Mouse (Mus musculus) G1E-ER4 (cell line): ENCODE data around the gene Pcsk4. TPM values are rescaled to one million over a fixed set of nuclear protein-coding genes. Genes with fewer than 3 reads are reported as not detected.

Experiments used
- GATA1 ChIP-seq: IDR thresholded peaks from one replicate; pipeline ENCODE4 v1.8.0; 2012; ENCODE audit warnings: low read length, inconsistent platforms
- polyA plus RNA-seq: library from polyadenylated mRNA; stranded (reverse); fragments of >175 nt; gene quantifications from 2 replicates; pipeline ENCODE4 v1.2.3, GENCODE M21; 2012

Pcsk4 gene
- polyA plus RNA-seq, 1 experiment = 4.3 TPM

DNA sequence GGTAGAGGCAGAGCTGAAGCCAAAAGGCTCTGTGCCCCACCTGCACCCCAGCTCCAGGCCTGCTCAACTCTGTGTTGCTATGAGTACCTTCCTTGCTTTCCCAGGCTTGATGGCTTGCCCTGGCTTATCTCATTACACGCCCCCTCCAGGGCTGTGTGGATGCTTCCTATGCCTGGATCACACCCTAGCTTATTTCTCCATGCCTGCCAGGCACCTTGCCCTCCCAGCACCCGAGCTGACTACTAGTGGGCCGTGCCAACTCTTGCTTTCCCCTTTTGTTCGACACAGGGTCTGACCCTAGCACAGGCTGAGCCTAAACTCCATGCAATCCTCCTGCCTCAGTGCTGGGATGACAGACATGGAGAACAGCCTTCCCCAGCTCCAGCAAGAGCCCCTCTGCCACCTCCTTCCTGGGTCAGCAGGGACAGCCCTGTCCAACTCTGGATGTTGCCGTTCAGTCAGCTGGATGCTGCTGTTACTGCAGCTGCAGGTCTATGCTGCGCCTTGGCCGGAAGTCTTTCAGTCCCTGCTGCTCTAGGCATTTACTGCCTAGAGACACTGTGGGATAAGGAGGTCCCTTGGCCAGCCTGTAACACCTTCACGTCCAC is 31.7 kb downstream of the Pcsk4 start:
- no peak for TF ChIP-seq GATA1

DNA sequence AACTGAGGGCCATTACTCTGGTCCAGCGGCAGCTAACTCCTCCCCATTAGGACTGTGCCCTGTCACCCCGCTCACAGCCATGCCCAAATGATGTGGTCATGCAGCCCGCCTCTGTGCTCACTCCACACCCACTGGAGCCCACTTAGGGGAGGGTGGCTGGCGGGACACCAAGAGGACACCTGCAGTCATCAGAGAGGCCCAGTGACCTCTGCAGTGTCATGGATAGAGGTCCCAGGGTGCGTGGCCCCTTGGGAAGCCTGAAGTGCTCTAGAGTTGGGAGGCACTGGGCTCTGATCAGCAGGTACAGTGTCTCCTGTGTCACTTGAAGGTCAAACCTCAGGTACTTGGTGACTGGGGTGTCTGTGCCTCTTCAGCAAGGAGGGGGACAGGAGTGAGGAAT is 32.5 kb downstream of the Pcsk4 start:
- no peak for TF ChIP-seq GATA1

DNA sequence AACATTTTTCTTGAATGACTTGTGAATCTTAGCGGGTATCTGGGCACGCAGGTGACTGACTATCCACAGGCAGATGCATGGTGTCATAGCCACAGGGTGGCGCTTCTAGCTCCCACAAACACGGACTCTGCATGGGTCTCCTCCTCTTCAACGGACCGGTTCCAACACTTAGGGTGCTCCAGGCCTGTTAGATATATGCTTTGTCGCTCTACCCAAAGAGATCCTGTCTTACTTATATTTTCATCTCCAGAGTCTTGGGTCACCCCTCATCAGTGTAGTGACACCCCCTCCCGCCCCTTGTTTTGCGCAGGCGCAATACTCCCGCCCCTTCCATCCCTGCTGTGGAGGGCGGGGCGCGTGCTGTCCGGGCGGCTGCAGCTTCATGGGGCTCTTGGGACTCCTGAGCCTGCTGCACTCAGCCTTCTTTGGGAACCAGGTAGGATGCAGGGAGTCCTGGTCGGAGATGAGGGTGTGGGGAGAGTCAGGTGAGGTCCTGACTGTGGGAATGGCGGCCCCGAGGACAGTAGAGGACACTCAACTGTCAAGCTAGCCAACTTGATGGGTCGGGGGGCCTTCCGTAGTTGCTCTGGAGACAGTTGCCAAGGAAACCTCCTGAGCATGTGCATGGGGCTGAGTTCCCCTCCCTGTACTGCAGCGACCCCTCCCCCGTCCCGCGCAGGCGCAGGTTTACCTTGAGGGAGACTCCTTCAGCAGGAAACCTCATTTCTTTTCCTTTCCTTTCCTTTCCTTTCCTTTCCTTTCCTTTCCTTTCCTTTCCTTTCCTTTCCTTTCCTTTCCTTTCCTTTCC is 33.5 kb downstream of the Pcsk4 start, which contains the start of gene Apc2:
TSS of gene Apc2 (plus strand) at position 360 of the 808 bp plus-strand sequence.
- TF ChIP-seq GATA1 = no peak

DNA sequence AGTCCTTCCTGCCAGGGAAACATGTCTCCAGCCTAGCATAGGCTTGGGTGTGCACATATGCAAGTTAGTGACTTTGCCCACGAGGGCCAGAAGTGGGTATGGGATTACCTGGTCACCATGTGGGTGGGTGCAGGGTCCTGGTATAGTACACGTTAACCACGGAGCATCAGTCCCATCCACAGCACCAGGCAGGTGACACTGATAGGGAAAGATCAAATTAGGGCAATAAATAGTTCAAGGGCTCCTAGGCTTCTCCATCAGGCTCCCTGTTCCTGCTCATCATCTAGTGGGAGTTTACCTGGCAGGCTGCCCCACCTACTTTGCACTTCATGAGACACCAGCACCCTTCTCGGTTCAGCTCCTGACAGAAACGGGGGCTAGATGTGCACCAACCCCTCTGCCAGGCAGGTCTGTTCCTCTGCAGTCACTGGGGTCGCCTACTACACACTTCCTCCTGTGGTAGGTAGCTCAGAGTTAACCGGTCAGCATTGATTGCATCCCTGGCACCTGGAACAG is 34.5 kb downstream of the Pcsk4 start:
- no peak for TF ChIP-seq GATA1

DNA sequence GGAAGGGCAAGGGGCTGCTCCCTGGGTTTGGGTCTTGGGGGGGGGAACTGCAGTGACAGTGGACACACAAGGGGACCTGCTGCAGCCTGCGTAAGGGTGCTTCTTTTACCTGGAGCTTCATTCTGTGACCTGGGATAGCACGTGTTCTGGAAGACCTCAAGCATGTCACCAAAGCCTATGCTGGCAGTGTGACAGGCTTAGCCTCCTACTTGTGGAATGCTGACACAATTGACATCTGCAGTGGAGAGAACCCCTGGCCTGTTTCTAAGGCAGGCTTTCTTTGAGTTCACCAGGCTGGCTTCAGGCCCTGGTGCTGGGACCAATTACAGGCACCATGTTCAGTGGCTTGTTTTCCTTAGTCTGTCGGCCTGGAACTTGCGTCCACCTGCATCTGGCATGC is 35.0 kb downstream of the Pcsk4 start:
- no peak for TF ChIP-seq GATA1

DNA sequence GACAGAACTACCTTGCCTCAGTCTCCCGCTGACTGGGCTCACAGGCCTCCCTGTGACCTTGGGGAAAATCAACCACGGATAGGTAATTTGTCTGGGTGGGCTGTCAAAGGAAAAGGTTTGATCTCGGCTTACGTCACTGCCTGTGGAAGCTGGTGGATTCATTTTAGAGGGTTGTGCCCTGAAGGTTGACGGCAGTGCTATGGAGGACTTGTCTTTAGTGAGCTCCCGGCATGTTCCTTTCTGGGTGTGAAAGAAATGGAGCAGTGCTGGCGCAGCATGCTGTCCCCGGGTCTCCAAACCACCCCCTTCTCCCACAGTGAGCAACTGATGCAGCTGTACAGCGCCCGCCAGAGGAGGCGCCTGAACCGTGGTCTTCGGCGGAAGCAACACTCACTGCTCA is 36.0 kb downstream of the Pcsk4 start:
- TF ChIP-seq GATA1 = no peak

DNA sequence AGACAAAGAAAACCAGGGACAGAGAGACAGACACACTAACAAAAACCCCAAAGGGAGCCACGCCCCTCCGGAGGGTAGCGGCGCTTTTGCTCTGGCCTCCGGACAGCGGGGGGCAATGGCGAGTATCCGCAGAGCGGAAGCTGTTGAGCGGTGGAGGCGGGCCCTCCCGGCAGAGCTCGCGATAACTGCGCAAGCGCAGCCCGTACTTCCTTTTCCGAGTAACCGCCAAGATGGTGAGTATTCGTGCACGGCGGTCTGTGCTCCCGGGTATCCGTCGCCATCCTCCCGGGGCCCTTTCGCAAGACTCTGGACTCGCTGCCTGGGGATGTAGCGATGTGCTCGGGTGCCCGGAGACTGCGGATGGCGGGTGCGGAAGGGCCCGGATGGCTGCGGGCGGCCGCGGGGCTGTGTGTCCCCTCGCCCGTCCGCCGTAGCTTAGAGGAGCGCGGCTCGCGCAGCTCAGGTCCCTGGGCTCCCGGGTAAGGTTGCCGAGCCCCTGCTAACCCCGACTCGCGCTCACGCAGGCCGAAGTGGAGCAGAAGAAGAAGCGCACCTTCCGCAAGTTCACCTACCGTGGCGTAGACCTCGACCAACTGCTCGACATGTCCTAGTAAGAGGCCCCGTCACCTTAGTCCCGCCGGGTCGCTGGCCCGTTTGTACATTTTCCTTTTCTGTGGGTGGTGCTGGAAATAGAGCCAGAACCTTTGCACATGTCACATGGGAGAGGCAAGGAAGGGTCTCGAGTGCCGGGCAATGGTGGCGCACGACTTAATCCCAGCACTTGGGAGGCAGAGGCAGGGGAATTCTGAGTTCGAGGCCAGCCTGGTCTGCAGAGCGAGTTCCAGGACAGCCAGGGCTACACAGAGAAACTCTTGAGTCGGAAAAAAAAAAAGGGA is 36.8 kb downstream of the Pcsk4 start, which contains the start of gene Rps15:
TSS of gene Rps15 (plus strand) at position 203 of the 896 bp plus-strand sequence.
- TF ChIP-seq GATA1 = no peak

DNA sequence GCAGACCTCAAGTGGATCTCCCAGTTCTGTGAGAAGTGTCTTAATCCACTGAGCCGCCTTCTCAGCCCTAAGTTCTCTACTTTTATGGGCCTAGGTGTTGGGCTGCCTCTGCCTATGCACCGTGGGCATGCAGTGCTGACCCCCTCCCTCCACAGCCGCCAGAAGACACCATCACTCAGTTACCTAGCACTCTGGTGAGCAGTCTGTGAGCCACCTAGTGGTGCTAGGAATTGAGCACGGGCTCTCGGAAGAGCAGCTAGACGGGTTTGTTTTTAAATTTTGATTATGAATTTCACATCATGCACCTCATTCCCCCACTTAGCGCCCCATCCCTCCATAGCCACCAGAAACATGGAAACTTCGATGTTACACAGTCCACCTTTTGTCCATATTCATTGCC is 40.6 kb downstream of the Pcsk4 start:
- TF ChIP-seq GATA1 = no peak

DNA sequence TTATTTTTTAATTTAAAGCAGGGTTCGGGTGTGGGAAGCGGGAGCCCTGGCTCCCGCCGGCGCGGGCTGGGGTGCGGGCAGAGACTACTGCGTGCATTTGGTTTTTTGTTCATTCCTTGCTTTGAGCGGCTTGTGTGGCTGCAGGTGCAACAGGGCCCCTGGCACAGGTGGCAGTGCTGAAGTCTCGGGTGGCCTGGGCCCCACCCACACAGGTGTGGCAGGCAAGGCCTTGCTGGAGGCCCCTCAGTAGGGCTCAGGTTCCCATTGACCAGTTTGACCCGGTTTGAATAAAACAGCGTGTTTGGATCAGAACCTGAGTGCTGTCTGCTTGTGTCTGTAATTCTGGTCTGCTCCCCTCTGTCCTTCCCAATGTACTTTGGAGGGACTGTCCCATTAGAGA is 41.2 kb downstream of the Pcsk4 start:
- no peak for TF ChIP-seq GATA1

DNA sequence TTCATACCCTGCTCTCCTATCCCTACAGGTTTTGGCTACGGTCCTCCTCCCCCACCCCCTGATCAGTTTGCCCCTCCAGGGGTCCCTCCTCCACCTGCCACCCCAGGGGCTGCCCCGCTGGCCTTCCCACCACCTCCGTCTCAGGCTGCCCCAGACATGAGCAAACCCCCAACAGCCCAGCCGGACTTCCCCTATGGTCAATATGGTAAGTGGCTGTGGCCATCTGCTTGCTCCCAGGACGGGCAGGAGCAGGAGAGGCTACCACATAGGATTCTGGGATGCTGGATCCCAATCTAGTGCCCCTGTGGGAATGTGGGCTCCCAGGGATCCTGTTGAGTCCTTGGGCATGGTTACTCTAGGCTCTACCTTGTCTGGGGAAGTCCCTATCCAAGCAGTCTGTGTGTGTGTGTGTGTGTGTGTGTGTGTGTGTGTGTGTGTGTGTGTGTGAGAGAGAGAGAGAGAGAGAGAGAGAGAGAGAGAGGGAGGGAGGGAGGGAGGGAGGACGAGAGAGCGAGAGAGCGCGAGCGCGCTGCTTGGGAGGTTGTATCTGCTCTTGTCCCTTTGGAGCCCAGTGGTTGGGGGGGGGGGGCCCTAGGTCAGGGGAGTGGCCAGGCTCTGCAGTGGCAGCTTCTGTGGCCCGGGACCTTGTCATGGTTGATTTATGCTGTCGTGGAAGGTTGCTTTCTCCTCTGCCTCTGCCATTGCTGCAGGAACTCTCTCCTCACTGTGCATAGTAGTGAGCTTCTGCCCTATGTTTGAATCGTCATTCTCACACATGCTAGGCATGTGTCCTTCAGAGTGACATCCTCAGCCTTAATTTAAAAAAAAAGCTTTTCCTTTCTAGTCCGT is 43.9 kb downstream of the Pcsk4 start:
- TF ChIP-seq GATA1 = no peak

DNA sequence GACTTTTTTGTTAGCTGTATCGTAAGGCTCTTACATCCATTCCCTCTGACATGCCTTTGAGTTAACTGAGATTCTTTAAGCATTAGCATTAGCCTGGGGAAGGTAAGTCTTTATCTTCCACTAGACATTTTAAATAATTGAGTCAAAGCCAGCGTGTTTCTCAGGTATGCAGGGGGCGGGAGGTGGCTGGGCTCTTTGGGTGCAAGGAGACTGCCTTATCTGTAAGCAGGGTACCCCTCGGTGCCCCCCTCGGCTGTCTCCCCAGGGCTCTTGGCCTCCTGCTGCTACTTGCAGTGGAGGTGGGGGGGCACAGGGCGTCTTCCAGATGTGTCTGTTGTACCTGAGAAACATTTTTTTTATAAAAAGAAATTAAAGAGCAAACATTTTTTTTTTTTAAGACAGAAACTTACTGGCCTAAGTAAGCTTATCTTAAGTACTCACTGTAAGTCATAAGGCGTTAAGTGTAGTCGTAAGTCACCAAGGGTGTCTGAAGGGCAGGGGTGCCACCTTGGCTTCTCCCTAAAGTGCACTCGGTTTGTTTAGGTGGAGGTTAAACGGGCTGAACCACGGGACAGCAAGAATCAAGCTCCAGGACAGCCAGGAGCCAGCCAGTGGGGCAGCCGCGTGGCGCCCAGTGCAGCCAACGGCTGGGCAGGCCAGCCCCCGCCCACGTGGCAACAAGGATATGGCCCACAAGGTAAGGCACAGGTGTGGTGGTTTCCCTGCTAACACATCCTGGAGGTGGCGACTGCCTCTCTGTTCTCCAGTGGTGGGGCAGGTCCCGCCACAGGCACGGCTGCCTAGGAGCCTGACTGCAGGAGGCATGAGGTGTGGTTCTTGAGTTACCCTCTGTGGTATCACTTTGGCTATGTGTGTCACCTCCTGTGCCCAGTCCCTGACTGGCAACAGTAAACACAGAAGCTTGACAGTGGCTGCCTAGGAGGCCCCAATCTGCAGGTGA is 46.5 kb downstream of the Pcsk4 start:
- TF ChIP-seq GATA1 = no peak

DNA sequence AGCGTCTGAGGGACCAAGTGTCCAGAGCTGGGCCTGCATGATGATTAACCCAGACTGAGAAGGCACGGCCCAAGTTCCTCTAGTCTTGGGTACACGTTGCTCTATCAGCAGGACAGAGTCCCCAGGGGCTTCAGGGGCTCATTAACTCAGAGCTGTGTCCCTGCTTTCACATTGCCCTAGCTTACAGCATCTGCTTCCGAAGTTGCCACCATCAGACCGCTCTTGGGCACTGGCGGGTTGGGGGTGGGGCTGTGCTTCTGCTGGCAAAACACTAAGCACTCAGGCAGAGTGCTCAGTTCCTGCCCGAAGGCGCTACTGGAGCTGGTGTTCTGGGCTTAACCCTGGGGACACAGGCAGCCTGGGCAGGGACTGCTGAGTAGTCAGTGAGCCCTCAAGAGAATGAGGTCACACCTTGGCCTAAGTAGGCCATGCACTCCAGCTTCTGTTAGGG is 47.4 kb downstream of the Pcsk4 start:
- no peak for TF ChIP-seq GATA1

DNA sequence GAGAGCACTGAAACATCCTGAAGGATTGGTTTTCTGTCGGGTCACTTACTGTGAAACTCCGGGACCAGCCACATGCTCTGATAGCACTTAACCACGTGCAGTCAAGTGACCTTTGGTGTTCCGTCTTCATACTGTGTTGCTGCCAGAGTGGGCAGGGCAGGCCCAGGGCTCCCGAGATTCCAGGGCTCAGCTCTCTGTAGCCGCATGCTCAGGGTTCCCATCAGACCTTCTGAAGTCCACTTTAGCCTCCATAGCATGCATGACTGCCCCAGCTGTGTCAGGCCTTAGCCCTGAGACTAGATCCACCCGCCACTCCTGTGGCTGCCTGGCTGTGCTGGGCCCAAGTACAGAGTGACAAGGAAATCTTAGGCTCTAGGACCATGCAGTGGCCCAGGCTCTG is 48.0 kb downstream of the Pcsk4 start:
- TF ChIP-seq GATA1 = no peak

DNA sequence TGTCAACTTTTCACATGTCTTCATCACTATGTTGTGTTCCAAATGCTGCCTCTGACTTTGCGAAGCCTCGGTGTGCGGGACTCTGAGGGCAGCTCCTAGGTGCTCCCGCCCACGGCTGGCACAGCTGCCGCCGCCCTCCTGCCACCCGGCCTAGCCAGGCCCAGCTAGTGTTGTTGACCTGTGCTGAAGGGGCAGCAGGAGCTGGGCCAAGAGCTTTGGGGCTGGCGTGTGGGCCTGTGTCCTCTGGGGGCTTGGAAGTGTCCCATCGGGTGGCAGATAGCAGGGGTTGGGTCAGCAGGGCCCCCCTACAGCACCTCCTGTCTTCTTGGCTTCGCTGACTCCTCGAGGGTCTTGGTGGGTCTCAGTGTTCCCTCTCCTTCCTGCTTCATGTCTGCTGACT is 50.0 kb downstream of the Pcsk4 start:
- no peak for TF ChIP-seq GATA1
